In genomic region chr1:60408501-60409167, GRCm38 (mm10) we compare ENCODE assay signal across 8 mouse cellular contexts. TPM values are rescaled to one million over a fixed set of nuclear protein-coding genes. Genes with fewer than 3 reads are reported as not detected.
DNase-seq lines count a peak whose midpoint lies in the region; ATAC-seq and TF ChIP-seq lines count a peak whose summit lies in the region.

No protein-coding gene starts in this region.

- H3K4me1 ChIP-seq in lung, adult 2 months (ENCODE audit: control insufficient read depth, insufficient read depth, low read length): peaks cover 3% of the 10 kb centered on the region
- peaks cover 5% of the 10 kb centered on the region for H3K4me1 ChIP-seq in embryonic facial prominence, embryonic 15.5 days
- H3K4me1 ChIP-seq in limb, embryonic 12.5 days (replicated peaks): peaks cover 14% of the 10 kb centered on the region; the same call in 1 of the 2 replicates

- DNase-seq in lung, adult 2 months: no peak
- DNase-seq in lung, postnatal 25 days (ENCODE audit: low spot score): no peak
- peak; percentile 4 for DNase-seq in retina, postnatal 7 days (ENCODE audit: low read depth, low spot score)
- DNase-seq in adrenal gland, adult (ENCODE audit: inconsistent age in 2 of 2, low spot score in 1 of 2): no peak
- no peak for DNase-seq in adrenal gland, postnatal 10 days
- no peak for DNase-seq in layer of hippocampus, adult 9-11 months

- TF ChIP-seq CTCF in lung, adult 2 months (IDR thresholded peaks at IDR 0.05; ENCODE audit: insufficient read depth, low read length): no peak

- peak overlapping the region; percentile 48 for H3K9ac ChIP-seq in embryonic facial prominence, embryonic 15.5 days
- peak overlapping the region; percentile 95 for H3K9ac ChIP-seq in limb, embryonic 12.5 days (replicated peaks)

- H3K27me3 ChIP-seq in embryonic facial prominence, embryonic 15.5 days: no peaks in the 10 kb centered on the region
- H3K27me3 ChIP-seq in limb, embryonic 12.5 days: no peaks in the 10 kb centered on the region

- 25% methylated on average over 13 of the region's 13 CpGs for WGBS in lung, adult 2 months
- 10% methylated on average over 13 of the region's 13 CpGs for WGBS in embryonic facial prominence, embryonic 15.5 days
- WGBS in limb, embryonic 12.5 days: 15% methylated on average over 13 of the region's 13 CpGs

- peak overlapping the region; percentile 94 for H3K27ac ChIP-seq in embryonic facial prominence, embryonic 15.5 days (replicated peaks)
- peak overlapping the region; percentile 96 for H3K27ac ChIP-seq in limb, embryonic 12.5 days

- no peaks in the 10 kb centered on the region for H3K36me3 ChIP-seq in embryonic facial prominence, embryonic 15.5 days
- 0 out of 2 replicates have a peak, but pooled peaks cover under 1% of the 10 kb centered on the region for H3K36me3 ChIP-seq in limb, embryonic 12.5 days

- H3K9me3 ChIP-seq in embryonic facial prominence, embryonic 15.5 days (replicated peaks): no peaks in the 10 kb centered on the region
- H3K9me3 ChIP-seq in limb, embryonic 12.5 days: no peaks in the 10 kb centered on the region

- H3K4me3 ChIP-seq in lung, adult 2 months (replicated peaks; ENCODE audit: extremely low read depth, low read depth, low read length): peak overlapping the region; percentile 63
- H3K4me3 ChIP-seq in embryonic facial prominence, embryonic 15.5 days (replicated peaks): peak overlapping the region; percentile 97
- H3K4me3 ChIP-seq in limb, embryonic 12.5 days (replicated peaks): peak overlapping the region; percentile 90

- no peak for TF ChIP-seq POLR2A in lung, adult 2 months (IDR thresholded peaks at IDR 0.05; ENCODE audit: borderline replicate concordance, extremely low read depth, low read depth, low read length)

- ATAC-seq in embryonic facial prominence, embryonic 15.5 days (ENCODE audit: insufficient number of reproducible peaks, low FRiP score, low TSS enrichment, low read depth): peak; percentile 20; the same call in 1 of the 2 replicates
- peak; percentile 39; the same call in 1 of the 2 replicates for ATAC-seq in limb, embryonic 12.5 days (ENCODE audit: insufficient number of reproducible peaks, insufficient read depth, low FRiP score, low TSS enrichment, low read depth)

- peak overlapping the region; percentile 63 for H3K4me2 ChIP-seq in embryonic facial prominence, embryonic 15.5 days (replicated peaks)
- peak overlapping the region; percentile 53 for H3K4me2 ChIP-seq in limb, embryonic 12.5 days

RNA-seq across cellular contexts. Expression of gene Abi2, which starts 0.8 kb away (rescaled TPM):
- 5.0 and 5.4 TPM in 2 replicates for polyA plus RNA-seq in lung, adult 2 months (2012; rRNA removed)
- 18.8 and 23.2 TPM in 2 replicates for polyA plus RNA-seq in embryonic facial prominence, embryonic 15.5 days (2015; fragmentation: Nextera tagmentation; extraction: Ambion mirVana)
- polyA plus RNA-seq in limb, embryonic 12.5 days (2016; fragmentation: Nextera tagmentation; extraction: Ambion mirVana): 30.8 and 33.3 TPM in 2 replicates
- 10 to 100 TPM; 30.0 to 32.0 TPM for total RNA-seq in adrenal gland, postnatal 10 days (2021)
